Mouse (Mus musculus): ENCODE measurements around the gene Nfe2l2. TPM values are rescaled to one million over a fixed set of nuclear protein-coding genes. Genes with fewer than 3 reads are reported as not detected.

Nfe2l2 gene
- total RNA-seq (2021), result 1 to 10 TPM; 9.7 to 9.8 TPM

DNA sequence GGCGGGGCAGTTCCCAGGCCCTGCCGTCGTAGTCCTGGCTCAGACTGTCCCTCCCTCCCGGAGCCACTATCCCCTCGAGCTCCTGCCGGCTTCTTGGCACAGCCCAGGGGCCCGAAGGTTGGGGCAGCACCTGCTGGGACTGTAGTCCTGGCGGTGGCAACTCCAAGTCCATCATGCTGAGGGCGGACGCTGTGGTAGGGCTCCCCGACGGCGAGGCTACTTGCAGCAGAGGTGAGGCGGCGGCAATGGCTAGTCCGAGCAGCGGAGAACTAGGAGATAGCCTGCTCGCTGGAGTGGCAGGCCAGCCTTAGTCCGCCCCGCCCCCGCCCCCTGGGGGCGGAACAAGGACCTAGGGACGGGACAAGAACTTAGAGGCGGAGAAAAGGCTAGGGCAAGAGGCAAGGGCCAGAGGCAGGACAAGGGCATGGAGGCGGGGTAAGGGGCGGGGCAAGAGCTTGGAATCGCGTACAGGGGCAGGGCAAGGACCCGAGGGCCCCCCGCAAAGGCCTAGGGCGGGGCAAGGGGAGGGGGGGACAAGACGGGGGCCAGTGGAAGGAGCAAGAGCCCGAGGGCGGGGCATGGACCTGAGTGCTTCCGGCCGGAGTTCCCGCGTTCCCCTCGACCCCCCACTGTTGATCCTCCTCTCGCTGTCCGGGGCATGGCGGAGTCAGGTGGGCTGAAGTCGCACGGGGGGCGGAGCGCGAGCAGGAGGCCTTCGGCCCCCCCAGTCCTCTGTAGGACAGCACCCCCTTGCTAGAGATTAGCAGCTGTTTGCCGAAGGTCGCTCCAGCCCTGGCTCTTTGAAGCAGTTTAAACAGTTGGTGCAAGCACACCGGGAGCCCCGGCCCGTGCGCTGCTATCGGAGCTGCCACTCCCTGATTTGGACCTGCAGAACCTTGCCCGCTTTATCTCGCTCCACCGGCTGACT lies at the start of gene Nfe2l2:
Gene Nfe2l2 (minus strand): TSS at position 408 of the 928 bp plus-strand sequence.
- intact Hi-C loops (cut with DNase I), result loop anchor here (10.0 kb wide), 1 partner anchor 60 kb away; no protein-coding TSS in a partner anchor

DNA sequence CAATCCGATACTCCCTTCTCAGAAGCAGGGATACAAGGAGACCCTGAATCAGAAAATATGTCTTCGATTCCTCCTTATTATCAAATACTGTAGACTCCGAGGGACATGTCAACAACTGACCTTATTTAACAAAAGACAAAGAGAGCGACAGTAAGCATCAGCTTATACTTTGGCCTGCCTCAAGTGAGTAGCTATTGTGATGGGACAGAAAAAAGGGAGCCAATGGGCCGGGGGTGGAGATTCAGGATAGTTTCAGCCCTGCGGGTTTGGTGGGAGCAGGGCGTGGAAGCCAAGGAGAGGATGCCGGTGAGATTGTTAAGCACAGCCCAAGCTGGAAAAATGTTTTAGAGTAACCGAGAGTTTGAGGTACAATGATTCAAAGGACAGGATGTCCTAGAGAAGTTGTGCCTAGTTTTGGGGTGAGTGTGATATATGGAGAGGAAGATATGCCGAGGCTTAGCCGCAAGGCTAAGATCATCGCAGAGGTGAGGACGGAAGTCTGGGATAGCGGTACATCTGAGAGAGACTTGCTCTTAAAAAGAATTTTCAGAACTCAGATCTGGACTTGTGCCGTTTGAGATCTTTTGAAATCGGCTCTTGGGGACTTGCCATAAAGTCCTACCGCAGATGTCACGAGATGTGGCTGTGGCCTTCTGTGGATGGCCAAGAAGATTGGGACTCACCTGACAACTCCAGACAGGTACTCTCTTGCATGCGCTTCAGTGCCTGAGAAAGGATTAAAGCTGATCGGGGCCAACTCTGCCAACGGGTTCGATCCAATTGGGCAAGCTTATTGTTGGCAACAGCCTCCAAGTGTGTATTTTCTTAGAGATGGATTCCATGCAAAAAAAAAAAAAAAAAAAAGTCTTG lies 48.1 kb upstream of the Nfe2l2 start:
- DNase-seq (ENCODE audit: extremely low spot score in 1 of 2, low spot score in 2 of 2), result no peak
- intact Hi-C loops (cut with DNase I), result no loop called here

More for the DNA sequence above, at the start of gene Nfe2l2:
- DNase-seq (ENCODE audit: extremely low spot score in 1 of 2, low spot score in 2 of 2), result peak; percentile 77 to 98

DNA sequence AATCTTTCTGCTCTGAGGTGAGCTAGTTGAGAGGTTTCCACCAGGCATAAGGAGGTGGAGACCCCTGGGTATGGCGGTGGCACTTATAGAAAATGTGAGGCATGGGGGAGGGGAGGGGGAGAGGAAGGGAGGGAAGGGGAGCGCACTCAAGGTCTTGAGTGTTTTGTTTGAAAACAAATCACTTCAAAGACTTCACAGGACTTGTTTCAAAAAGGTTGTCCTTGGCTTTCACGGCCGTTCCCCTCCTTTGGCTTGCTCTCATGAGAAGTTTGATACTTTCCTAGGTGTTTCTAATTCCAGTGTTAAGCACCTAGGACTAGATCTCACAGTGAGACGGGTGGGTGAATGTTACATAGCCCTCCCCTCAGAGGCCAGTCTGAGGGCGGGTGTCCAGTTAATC lies 47.5 kb upstream of the Nfe2l2 start:
- no peak for DNase-seq (ENCODE audit: extremely low spot score in 1 of 2, low spot score in 2 of 2)
- intact Hi-C loops (cut with DNase I), result no loop called here

- intact Hi-C loops (cut with DNase I), result no loop called here
- DNase-seq (ENCODE audit: extremely low spot score in 1 of 2, low spot score in 2 of 2), result no peak
These were observed 46.4 kb upstream of the Nfe2l2 start for GRCm38 (mm10) chr2:75750869-75751268.

DNA sequence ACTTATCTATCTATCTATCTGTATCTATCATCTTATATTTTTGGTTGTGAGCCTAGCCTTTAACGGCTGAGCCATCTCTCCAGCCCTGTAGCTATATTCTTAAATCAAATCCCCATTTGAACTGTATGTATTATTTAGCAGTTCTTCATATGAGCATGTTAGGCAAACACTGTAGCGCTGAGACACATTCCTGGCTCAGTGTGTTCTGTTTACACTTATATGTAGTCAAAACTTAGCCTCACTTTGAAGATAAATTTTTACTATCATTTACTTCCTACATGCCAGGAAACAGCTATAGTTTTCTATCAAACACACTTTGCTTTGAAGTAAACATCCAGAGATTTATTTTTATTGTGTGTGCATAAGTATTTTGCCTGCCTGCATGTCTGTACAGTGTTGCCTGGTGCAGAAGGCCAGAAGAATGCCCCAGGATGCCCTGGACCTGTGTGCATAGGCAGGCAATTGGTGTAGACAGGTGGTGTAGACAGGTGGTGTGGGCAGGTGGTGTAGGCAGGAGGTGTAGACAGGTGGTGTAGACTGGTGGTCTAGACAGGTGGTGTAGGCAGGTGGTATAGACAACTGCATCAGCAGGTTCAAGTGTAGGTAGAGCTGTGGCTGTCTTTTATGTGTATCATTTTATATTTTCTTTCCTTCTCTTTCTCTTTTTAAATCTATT lies 45.7 kb upstream of the Nfe2l2 start:
- intact Hi-C loops (cut with DNase I), result no loop called here
- DNase-seq (ENCODE audit: extremely low spot score in 1 of 2, low spot score in 2 of 2), result no peak

- no peak for DNase-seq (ENCODE audit: extremely low spot score in 1 of 2, low spot score in 2 of 2)
- intact Hi-C loops (cut with DNase I), result no loop called here
These were observed 44.4 kb upstream of the Nfe2l2 start for GRCm38 (mm10) chr2:75748841-75749240.

DNA sequence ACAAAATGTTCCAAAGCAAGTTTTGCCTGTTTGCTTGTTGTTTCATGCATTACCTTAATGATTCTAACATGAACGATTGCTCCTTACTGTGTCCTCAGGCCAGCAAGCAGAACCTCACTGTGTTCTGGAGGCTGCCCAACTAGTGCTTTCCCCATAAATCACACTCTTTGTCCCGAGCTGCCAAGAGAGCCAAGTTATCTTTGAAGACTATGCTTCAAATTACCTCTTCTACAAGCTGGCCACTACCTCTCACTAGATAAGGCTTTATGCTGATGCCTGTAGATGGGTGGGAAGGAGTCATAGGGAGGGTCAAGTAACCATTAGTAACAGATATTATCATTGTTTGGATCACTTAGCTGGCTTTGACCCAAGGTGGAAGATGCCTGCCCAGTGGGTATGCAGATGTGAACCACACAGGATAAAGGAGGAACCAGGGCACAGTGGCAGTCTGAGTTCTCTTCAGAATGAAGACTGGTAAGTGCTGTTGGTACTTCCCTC lies 32.6 kb upstream of the Nfe2l2 start:
- DNase-seq (ENCODE audit: extremely low spot score in 1 of 2, low spot score in 2 of 2), result no peak
- intact Hi-C loops (cut with DNase I), result no loop called here

- no peak for DNase-seq (ENCODE audit: extremely low spot score in 1 of 2, low spot score in 2 of 2)
- intact Hi-C loops (cut with DNase I), result no loop called here
These were observed 29.9 kb upstream of the Nfe2l2 start for GRCm38 (mm10) chr2:75734196-75734865.

DNA sequence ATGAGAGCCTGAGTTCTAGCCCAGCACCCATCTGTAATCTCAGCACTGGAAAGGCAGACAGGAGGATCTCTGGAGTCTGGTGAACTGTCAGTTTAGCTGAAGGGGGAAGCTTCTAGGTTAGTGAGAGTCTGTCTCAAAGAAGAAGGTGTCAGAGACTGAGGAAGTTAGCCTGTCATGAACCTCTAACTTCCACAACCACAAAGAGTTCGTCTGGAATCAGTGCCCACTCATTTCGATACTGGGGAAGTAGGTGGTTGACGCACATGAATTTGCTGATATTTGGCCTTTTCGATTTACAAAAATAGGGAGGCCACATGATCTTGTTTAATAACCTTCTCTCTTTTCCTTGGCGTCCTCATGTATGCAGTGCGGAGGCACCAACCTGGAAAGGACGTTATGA lies 28.7 kb upstream of the Nfe2l2 start:
- intact Hi-C loops (cut with DNase I), result no loop called here
- no peak for DNase-seq (ENCODE audit: extremely low spot score in 1 of 2, low spot score in 2 of 2)

DNA sequence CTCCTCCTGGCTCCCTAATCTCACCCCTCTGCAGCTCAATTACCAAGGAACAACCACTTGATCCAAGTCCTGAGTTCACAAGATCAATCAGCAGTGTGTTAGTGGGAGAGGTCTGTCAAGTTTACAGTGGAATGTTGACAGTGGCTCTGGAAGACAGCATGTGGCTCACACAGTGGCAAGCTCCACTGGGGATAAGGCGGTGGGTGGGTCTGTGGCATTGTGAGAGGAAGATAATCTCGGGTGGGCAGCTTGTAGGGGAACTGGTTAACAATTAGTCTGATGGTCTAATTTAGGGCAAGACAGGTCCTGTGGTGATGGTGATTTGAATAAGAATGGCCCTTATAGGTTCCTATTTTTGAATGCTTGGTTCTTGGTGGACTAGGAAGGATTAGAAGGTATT lies 27.5 kb upstream of the Nfe2l2 start:
- no peak for DNase-seq (ENCODE audit: extremely low spot score in 1 of 2, low spot score in 2 of 2)
- intact Hi-C loops (cut with DNase I), result no loop called here

- DNase-seq (ENCODE audit: extremely low spot score in 1 of 2, low spot score in 2 of 2), result no peak
- intact Hi-C loops (cut with DNase I), result no loop called here
These were observed 26.8 kb upstream of the Nfe2l2 start for GRCm38 (mm10) chr2:75731233-75731651.

- intact Hi-C loops (cut with DNase I), result no loop called here
- DNase-seq (ENCODE audit: extremely low spot score in 1 of 2, low spot score in 2 of 2), result peak in 1 of 2 experiments; percentile 25
These were observed 25.6 kb upstream of the Nfe2l2 start for GRCm38 (mm10) chr2:75730052-75730451.

- DNase-seq (ENCODE audit: extremely low spot score in 1 of 2, low spot score in 2 of 2), result no peak
- intact Hi-C loops (cut with DNase I), result no loop called here
These were observed 20.5 kb upstream of the Nfe2l2 start for GRCm38 (mm10) chr2:75724863-75725445.

GRCm38 (mm10) chr2:75723481-75723880 lies 19.0 kb upstream of the Nfe2l2 start:
- no peak for DNase-seq (ENCODE audit: extremely low spot score in 1 of 2, low spot score in 2 of 2)
- intact Hi-C loops (cut with DNase I), result no loop called here

GRCm38 (mm10) chr2:75722893-75723292 lies 18.5 kb upstream of the Nfe2l2 start:
- DNase-seq (ENCODE audit: extremely low spot score in 1 of 2, low spot score in 2 of 2), result no peak
- intact Hi-C loops (cut with DNase I), result no loop called here

DNA sequence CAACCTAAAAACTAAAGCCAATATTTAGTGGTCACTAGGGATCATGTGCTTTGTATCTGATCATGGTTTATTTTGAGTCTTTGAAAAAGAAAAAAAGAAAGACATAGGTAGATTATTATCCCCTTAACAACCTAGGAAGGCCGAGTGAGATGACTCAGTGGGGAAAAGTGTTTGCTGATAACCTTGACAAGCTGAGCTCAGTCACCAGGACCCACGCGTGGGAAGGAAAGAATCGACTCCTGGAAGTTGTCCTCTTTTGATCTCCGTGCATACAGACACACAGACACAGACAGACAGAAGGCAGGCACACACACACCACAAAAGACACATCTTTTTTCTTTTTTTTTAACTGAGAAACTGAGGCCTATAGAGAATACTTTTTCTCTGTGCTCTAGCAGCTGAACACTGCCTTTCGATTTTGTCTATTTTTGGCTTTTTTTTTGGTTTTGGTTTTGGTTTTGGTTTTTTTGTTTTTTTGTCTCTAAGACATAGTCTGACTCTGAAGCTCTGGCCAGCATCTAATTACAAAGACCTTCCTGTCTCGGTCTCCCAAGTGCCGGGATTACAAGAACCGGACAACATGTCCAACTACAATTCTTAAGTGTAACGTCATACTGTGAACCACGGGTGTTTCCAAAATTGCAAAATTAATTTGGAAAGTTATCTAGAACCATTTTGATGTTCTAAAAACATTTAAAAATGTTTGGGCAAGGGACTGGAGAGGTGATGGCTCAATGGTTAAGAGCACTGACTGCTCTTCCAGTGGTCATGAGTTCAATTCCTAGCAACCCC lies 16.0 kb upstream of the Nfe2l2 start:
- no peak for DNase-seq (ENCODE audit: extremely low spot score in 1 of 2, low spot score in 2 of 2)
- intact Hi-C loops (cut with DNase I), result no loop called here

DNA sequence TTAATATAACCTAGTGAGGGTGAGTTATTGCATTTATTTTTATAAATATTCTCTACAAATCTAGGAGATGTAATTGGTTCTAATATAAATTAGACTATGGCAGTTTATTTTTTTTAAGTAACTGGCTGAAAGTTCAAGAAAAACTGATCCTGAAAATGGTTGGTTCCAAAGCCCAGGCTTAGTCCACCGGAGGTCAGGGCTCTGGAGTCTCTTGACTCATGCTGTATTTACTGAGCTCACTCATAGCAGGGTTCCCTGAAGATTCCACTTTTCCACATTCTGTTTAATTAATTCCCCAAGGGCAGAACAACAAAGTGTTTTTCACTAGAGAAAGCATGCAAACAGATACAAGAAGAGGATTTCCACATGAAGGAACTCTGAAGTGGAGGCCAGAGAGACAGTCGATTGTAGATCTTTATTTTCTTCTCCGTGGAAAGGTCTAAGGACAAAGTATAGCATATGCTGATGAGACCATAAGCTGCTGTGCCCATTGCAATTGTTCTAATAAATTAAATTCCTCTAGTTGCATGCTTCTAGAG lies 15.0 kb upstream of the Nfe2l2 start:
- no peak for DNase-seq (ENCODE audit: extremely low spot score in 1 of 2, low spot score in 2 of 2)
- intact Hi-C loops (cut with DNase I), result no loop called here
